Mouse (Mus musculus): ENCODE measurements around the gene Tpst2.
A peak's percentile ranks its signal among the peaks of the same experiment; 100 is the strongest.

Tpst2 gene

DNA sequence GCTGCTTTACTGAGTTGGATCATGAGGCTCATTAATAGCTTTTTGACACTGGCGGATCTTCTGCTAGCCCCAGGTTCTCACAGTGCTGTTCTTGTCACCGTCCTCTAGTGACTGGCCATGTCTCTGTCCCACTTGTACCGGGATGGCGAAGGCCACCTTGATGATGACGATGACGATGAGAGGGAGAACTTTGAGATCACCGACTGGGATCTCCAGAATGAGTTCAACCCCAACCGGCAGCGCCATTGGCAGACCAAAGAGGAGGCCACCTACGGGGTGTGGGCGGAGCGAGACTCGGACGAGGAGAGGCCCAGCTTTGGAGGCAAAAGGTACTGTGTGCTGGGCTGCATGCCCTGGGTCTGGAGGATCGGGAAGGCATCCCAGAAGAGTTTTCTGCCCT lies 51.4 kb downstream of the Tpst2 start:
- DNase-seq (ENCODE audit: low spot score in 2 of 2) = no peak

DNA sequence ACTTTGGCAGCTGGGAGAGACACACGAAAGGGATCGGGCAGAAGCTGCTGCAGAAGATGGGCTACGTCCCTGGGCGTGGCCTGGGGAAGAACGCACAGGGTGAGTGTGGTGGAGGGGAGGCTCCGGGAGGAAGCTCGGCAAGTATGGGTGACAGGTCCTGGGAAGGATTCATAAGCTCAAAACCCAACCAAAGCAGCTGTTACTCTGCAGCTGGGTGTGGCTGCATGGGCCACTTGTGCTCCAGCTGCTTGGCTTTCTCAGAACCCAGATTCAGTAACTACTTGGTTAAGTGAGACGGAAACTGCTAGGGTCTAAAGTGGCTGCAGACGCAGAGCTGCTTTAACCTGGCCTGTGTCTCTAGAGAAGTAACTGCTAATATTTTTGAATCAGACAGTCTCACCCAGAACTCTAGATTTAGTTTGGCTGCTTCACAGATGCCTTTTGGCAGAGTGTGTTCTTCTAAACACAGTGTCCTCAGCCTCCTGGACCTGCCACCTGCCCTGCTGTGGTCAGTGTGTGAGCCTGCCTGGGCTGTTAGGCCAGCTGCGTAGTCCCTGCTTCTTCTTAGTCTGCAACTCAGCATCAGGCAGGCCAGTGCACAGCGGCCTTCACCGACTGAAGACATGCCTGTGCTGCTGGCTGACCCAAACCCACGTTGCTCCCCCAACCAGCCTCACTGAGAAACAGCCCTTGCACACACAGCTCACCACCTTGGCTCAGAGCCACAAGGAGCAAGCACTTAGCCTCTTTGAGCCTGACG lies 53.5 kb downstream of the Tpst2 start:
- DNase-seq (ENCODE audit: low spot score in 2 of 2) = no peak

GRCm38 (mm10) chr5:112335473-112335872 lies 59.0 kb downstream of the Tpst2 start:
- peak; percentile 53 to 62 for DNase-seq (ENCODE audit: low spot score in 2 of 2)

GRCm38 (mm10) chr5:112337004-112337403 lies 60.5 kb downstream of the Tpst2 start:
- no peak for DNase-seq (ENCODE audit: low spot score in 2 of 2)

DNA sequence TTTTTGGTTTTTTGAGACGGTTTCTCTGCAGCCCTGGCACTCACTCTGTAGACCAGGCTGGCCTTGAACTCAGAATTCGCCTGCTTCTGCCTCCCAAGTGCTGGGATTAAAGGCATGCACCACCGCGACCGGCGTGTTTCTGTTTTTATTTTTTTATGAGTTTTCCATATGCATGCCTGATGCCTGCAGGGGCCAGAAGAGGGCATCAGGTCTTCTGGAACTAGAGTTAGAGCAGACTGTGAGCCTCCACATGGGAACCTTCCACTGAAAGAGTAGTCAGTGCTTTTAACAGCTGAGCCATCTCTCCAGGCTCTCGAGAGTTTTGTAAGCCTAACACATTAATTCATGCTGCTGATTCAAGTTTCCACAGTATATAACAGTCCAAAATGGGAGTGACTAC lies 62.7 kb downstream of the Tpst2 start:
- no peak for DNase-seq (ENCODE audit: low spot score in 2 of 2)

DNA sequence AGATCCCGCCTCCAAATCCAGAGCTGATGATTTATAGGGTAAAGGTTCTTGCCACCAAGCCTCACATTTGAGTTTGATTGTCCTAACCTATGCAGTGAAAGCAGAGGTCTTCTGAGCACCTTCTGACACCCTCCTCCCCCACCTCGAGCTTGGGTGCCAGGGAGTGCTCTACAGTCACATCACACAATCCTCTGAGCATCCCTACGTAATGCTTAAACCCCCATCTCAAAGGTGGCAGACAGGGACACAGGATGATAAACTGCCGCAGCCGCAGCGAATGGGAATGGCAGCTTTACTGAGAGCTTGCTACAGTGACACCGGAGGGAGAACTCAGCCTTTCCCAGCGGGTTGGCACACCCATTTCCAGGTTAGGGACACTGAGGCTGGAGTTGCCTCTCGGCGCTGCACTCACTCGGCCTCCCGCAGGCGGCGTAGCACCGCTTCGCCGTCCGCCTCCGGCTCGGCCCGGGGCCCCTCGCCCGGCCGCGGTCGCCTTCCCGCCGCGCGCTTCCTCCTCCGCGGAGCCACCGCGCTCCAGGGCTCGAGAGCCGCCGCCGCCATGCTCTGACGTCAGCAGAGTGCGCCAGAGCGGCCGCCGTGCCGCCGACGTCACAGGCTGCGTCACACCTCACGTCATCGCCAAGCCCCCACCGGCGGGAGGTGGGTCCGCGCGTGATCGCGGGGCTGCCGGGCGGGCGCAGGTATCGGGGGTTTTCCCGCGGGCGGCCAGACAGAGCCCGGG lies 66.1 kb downstream of the Tpst2 start, which contains the start of the genes Srrd and Hps4:
TSS of gene Srrd (minus strand) at position 578 of the 742 bp plus-strand sequence.
TSS of gene Hps4 (plus strand) at position 621 of the 742 bp plus-strand sequence.
- DNase-seq (ENCODE audit: low spot score in 2 of 2) = peak; percentile 92 to 93

GRCm38 (mm10) chr5:112343205-112343595 lies 66.7 kb downstream of the Tpst2 start:
- no peak for DNase-seq (ENCODE audit: low spot score in 2 of 2)

DNA sequence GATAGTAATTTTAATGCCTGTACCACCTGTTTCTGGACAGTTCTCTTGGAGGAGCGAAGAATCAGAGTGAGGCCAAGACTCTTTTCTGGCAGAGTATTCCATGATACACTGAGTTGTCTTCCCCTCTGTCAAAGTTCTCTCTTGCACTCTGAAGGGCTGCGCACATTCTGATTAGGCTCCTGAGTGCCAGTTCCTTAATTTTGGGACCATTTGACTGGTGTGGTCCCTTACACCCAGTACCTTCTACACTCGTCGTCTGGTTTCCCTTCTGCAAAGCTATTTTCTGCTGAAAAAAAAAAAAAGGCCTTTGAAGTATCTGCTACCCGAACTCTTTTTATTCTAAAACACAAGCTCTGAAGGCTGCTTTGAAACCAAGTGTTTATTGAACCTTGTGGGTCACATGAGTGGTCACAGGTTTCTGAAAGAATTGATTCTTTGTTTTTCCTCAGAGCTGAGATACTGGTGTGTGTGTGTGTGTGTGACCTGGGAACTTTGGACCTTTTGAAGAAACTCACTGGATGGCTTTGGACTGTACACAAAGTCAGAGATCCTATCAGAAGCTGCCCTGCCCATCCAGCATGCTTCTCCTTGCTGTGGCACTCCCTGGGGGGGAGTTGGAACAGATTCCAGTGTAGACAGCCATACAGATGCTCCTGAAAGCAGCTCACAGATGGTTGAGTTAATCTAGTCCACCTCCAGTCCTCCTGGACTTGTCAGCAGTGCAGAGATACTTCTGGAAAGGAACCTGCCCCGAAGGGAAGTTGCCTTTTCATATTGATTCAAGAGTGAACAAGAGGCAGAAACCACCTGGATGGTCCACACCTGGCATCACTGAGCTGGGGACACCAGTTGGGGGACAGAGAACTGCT lies 67.8 kb downstream of the Tpst2 start:
- DNase-seq (ENCODE audit: low spot score in 2 of 2) = no peak

GRCm38 (mm10) chr5:112346211-112346965 lies 69.9 kb downstream of the Tpst2 start:
- no peak for DNase-seq (ENCODE audit: low spot score in 2 of 2)

DNA sequence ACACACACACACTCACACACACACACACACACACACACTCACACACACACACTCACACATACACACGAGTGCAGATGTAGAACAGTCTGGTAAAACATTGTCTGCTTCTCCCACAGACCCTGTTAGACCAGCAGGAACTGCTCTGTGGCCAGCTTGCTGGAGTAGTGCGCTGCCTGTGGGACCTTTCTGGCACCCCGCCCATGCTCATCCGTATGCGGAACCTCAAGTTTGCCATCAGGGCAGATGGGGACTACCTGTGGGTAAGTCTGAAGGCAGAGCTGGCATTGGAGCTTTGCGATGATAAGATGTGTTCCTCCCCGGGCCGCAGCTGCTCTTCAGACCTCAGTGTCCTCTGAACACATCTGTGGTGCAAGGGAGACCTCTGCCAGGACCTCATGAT lies 72.7 kb downstream of the Tpst2 start:
- DNase-seq (ENCODE audit: low spot score in 2 of 2) = no peak

GRCm38 (mm10) chr5:112355493-112355892 lies 79.0 kb downstream of the Tpst2 start:
- DNase-seq (ENCODE audit: low spot score in 2 of 2) = no peak

- no peak for DNase-seq (ENCODE audit: low spot score in 2 of 2)
Observed at GRCm38 (mm10) chr5:112355910-112356309, 79.4 kb downstream of the Tpst2 start, which contains the start of gene Gm6583. TSS of gene Gm6583 (minus strand) at chr5:112356033.

- DNase-seq (ENCODE audit: low spot score in 2 of 2) = no peak
Observed at GRCm38 (mm10) chr5:112356322-112356721, 79.8 kb downstream of the Tpst2 start.

DNA sequence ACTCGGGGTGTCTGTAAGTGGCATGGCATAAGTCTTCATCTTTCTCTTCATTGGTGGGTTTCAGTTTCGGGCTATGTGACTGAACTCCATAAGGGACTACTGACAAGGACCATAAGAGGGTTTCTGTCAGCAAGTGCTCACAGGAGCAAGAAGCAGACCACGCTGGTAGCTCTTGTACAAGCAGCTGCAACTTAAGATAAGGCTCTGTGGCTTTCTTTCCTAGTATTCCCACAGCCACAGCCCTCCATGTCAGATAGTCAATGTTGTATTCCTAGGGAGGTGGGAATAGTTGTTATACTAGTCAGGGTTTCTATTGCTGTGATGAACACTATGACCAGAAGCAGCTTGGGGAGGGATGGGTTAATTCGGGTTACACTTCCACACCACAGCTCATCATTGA lies 83.0 kb downstream of the Tpst2 start:
- DNase-seq (ENCODE audit: low spot score in 2 of 2) = no peak

- no peak for DNase-seq (ENCODE audit: low spot score in 2 of 2)
Observed at GRCm38 (mm10) chr5:112360077-112360476, 83.6 kb downstream of the Tpst2 start.

DNA sequence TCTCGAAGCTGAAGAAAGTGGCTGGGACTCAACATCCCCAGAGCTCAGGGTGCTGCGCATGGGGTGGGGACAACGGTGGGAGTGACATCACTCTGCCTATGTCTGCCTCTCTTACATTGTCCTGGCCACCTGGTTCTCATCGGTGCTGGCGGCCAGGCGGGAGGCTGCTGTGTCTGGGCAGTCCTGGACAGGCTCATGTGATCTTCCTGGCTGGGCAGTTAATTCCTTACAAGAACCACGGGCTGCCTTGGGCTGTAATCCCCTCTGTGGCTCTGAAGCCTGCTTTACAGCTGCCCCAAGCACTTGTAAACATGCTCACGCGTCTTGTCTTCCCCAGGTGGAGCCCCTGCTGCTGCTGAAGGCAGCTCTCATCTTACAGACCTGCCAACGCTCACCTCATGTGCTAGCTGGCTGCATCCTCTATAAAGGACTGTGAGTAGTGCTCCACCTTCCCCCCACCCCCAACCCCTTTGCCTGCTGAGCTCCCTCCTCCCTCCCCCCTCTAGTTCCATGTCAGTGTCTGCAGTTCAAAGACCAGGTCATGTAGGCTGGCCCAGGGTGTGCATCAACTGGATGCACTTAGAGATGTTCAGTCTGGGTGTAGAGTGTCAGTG lies 87.8 kb downstream of the Tpst2 start:
- DNase-seq (ENCODE audit: low spot score in 2 of 2) = no peak

Data from natural killer cell, adult 2 months (primary cell).